Mouse (Mus musculus): Measurements from ENCODE around the gene Tmem202. TPM values are rescaled to one million over a fixed set of nuclear protein-coding genes. Genes with fewer than 3 reads are reported as not detected.

Gene Tmem202
- polyA plus RNA-seq (2012; rRNA removed) (0.10 TPM in 2 replicates), polyA plus RNA-seq (2014; fragmentation: Nextera tagmentation; extraction: Ambion mirVana) (not detected in 2 replicates)

DNA sequence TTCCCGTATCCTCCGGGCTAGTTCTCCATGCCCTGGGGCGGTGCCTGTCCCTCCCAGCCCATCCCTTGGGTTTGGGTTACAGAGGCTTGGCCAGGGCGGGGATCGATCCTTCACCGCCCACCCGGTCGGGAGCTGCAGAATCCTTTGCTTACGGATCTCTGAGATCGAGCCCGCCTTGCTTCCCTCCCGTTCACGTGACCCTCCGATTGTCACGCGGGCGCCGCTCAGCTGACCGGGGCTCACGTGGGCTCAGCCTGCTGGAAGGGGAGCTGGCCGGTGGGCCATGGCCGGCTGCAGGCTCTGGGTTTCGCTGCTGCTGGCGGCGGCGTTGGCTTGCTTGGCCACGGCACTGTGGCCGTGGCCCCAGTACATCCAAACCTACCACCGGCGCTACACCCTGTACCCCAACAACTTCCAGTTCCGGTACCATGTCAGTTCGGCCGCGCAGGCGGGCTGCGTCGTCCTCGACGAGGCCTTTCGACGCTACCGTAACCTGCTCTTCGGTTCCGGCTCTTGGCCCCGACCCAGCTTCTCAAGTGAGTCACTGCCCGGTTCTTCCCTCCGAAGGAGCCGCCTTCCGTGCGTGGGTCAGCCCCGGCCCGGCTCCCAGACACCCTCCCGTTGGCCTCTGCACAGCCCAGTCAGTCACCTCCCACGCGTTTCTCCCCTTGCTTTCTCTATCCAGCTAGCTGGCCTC, at the start of gene Tmem202, which contains the start of gene Hexa:
Gene Tmem202, minus strand, starts transcription at position 407 of the 697 bp plus-strand sequence.
Gene Hexa, plus strand, starts transcription at position 100 of the 697 bp plus-strand sequence.
- Histone ChIP-seq H3K4me2 (replicated peaks; ENCODE audit: low read depth, low read length, severe bottlenecking) (peak within 1 kb of the TSS; percentile 87), H3K4me1 (ENCODE audit: control insufficient read depth, insufficient read depth, low read length) (peaks cover 17% of the 10 kb centered on the region), H3K9ac (ENCODE audit: low read depth, low read length, severe bottlenecking) (peak within 1 kb of the TSS; percentile 82), H3K4me3 (replicated peaks; ENCODE audit: low read length) (peak within 1 kb of the TSS; percentile 77), H3K27me3 (ENCODE audit: control insufficient read depth, insufficient read depth, low read length) (no peaks in the 10 kb centered on the region), H3K9me3 (ENCODE audit: control insufficient read depth, low read length) (no peaks in the 10 kb centered on the region), H3K36me3 (ENCODE audit: control insufficient read depth, insufficient read depth, low read length) (no peaks in the 10 kb centered on the region), H3K27ac (replicated peaks; ENCODE audit: low read depth, low read length) (0 out of 2 replicates have a peak within 1 kb of the TSS, but pooled peaks have one; percentile 43)
- WGBS = 1% methylated on average over 49 of the region's 55 CpGs
- TF ChIP-seq POLR2A (IDR thresholded peaks at IDR 0.05; ENCODE audit: borderline replicate concordance, extremely low read depth, insufficient read depth, insufficient read length) = peak; percentile 75; the same call in 1 of the 2 replicates
- ATAC-seq (ENCODE audit: low FRiP score, low read depth) = peak; percentile 94
- peak; percentile 86 for DNase-seq (ENCODE audit: low spot score)

DNA sequence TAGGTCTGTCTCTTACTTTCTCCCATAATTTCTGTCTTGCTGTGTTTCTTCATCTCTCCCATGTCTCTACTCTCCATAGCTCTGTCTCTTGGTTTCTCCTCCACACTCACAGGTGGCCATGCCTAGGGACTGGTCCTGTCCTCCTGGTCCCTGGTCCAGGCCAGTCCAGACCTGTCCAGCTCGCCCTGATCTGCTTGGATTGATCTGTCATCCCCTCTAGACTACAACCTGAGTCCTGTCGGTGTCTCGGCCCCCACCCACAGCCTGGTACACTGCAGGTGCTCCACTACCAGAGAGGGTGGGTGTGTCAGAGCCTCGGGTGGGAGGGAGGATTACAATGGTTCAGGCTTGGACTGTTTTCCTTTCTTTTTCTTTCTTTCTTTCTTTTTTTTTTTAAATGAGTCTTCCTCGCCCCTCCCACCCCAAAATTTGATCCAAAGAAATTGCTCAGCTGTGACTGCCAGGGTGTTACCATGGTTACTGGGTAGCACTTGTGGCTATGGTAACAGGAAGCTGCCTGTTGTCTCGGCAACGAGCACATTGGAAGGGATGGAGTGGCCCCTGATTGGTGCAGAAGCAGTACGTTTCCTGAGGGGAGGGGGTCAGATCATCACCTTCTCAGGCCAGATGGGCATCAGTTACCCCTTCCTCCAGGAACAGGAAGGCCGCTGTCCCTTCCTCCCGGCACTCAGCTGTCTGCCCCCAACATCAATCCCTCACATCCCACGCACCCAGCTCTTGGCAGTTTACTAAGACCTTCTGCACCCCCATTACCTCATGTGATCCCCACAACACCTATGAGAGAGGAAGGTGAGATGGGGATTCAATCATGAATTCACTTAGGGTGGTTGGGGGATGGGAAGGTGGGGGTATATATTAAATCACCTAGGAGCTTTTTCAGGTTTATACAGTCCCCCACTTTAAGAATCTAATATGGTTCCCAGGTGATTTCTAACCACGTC, 49.3 kb upstream of the Tmem202 start:
- Histone ChIP-seq H3K36me3 (ENCODE audit: control insufficient read depth, insufficient read depth, low read length) (no peaks in the 10 kb centered on the region), H3K4me2 (replicated peaks; ENCODE audit: low read depth, low read length, severe bottlenecking) (no peak overlapping the region), H3K27ac (replicated peaks; ENCODE audit: low read depth, low read length) (no peak overlapping the region), H3K4me3 (replicated peaks; ENCODE audit: low read length) (no peak overlapping the region), H3K9me3 (ENCODE audit: control insufficient read depth, low read length) (no peaks in the 10 kb centered on the region), H3K9ac (ENCODE audit: low read depth, low read length, severe bottlenecking) (no peak overlapping the region), H3K27me3 (ENCODE audit: control insufficient read depth, insufficient read depth, low read length) (no peaks in the 10 kb centered on the region), H3K4me1 (ENCODE audit: control insufficient read depth, insufficient read depth, low read length) (no peaks in the 10 kb centered on the region)
- DNase-seq (ENCODE audit: low spot score) (no peak), ATAC-seq (ENCODE audit: low FRiP score, low read depth) (no peak)
- no peak for TF ChIP-seq POLR2A (IDR thresholded peaks at IDR 0.05; ENCODE audit: borderline replicate concordance, extremely low read depth, insufficient read depth, insufficient read length)
- WGBS = 37% methylated on average over 12 of the region's 12 CpGs

- Histone ChIP-seq H3K9ac (ENCODE audit: low read depth, low read length, severe bottlenecking) (no peak overlapping the region), H3K4me3 (replicated peaks; ENCODE audit: low read length) (no peak overlapping the region), H3K27me3 (ENCODE audit: control insufficient read depth, insufficient read depth, low read length) (no peaks in the 10 kb centered on the region), H3K4me2 (replicated peaks; ENCODE audit: low read depth, low read length, severe bottlenecking) (no peak overlapping the region), H3K27ac (replicated peaks; ENCODE audit: low read depth, low read length) (no peak overlapping the region), H3K9me3 (ENCODE audit: control insufficient read depth, low read length) (no peaks in the 10 kb centered on the region), H3K4me1 (ENCODE audit: control insufficient read depth, insufficient read depth, low read length) (no peaks in the 10 kb centered on the region), H3K36me3 (ENCODE audit: control insufficient read depth, insufficient read depth, low read length) (no peaks in the 10 kb centered on the region)
- no peak for ATAC-seq (ENCODE audit: low FRiP score, low read depth)
- DNase-seq (ENCODE audit: low spot score) = no peak
- WGBS = 59% methylated on average over 5 of the region's 5 CpGs
- no peak for TF ChIP-seq POLR2A (IDR thresholded peaks at IDR 0.05; ENCODE audit: borderline replicate concordance, extremely low read depth, insufficient read depth, insufficient read length)
Measured at GRCm38 (mm10) chr9:59588252-59588651, 48.6 kb upstream of the Tmem202 start.

- WGBS = 4% methylated on average over 12 of the region's 13 CpGs
- peak; percentile 84 for ATAC-seq (ENCODE audit: low FRiP score, low read depth)
Measured at GRCm38 (mm10) chr9:59584871-59585308, 45.2 kb upstream of the Tmem202 start.

GRCm38 (mm10) chr9:59578505-59578867, 38.8 kb upstream of the Tmem202 start:
- Histone ChIP-seq H3K4me3 (replicated peaks; ENCODE audit: low read length) (peak overlapping the region; percentile 44), H3K9me3 (ENCODE audit: control insufficient read depth, low read length) (no peaks in the 10 kb centered on the region), H3K9ac (ENCODE audit: low read depth, low read length, severe bottlenecking) (no peak overlapping the region), H3K4me2 (replicated peaks; ENCODE audit: low read depth, low read length, severe bottlenecking) (peak overlapping the region; percentile 76), H3K27ac (replicated peaks; ENCODE audit: low read depth, low read length) (no peak overlapping the region), H3K4me1 (ENCODE audit: control insufficient read depth, insufficient read depth, low read length) (peaks cover 7% of the 10 kb centered on the region; the same call in 1 of the 2 replicates), H3K36me3 (ENCODE audit: control insufficient read depth, insufficient read depth, low read length) (no peaks in the 10 kb centered on the region), H3K27me3 (ENCODE audit: control insufficient read depth, insufficient read depth, low read length) (no peaks in the 10 kb centered on the region)
- TF ChIP-seq POLR2A (IDR thresholded peaks at IDR 0.05; ENCODE audit: borderline replicate concordance, extremely low read depth, insufficient read depth, insufficient read length) = no peak
- WGBS = 0% methylated on average over 20 of the region's 20 CpGs
- no peak; the same call in 1 of the 2 replicates for ATAC-seq (ENCODE audit: low FRiP score, low read depth)
- DNase-seq (ENCODE audit: low spot score) = no peak

More at GRCm38 (mm10) chr9:59584871-59585308, 45.2 kb upstream of the Tmem202 start:
- Histone ChIP-seq H3K4me2 (replicated peaks; ENCODE audit: low read depth, low read length, severe bottlenecking) (peak overlapping the region; percentile 55), H3K36me3 (ENCODE audit: control insufficient read depth, insufficient read depth, low read length) (no peaks in the 10 kb centered on the region), H3K4me1 (ENCODE audit: control insufficient read depth, insufficient read depth, low read length) (no peaks in the 10 kb centered on the region), H3K4me3 (replicated peaks; ENCODE audit: low read length) (peak overlapping the region; percentile 31), H3K9ac (ENCODE audit: low read depth, low read length, severe bottlenecking) (peak overlapping the region; percentile 40; the same call in 1 of the 2 replicates), H3K27ac (replicated peaks; ENCODE audit: low read depth, low read length) (no peak overlapping the region), H3K27me3 (ENCODE audit: control insufficient read depth, insufficient read depth, low read length) (no peaks in the 10 kb centered on the region), H3K9me3 (ENCODE audit: control insufficient read depth, low read length) (no peaks in the 10 kb centered on the region)
- no peak for TF ChIP-seq POLR2A (IDR thresholded peaks at IDR 0.05; ENCODE audit: borderline replicate concordance, extremely low read depth, insufficient read depth, insufficient read length)
- DNase-seq (ENCODE audit: low spot score) = peak; percentile 76
